Mouse (Mus musculus) left cerebral cortex, postnatal 36 days (tissue): Measurements from ENCODE around the gene Sos1. TPM values are rescaled to one million over a fixed set of nuclear protein-coding genes. Genes with fewer than 3 reads are reported as not detected.
"Not testable (repeated sequence)": the region's sequence is repeated elsewhere in the genome, so short reads cannot be mapped to it uniquely, and the experiment has no call there.

ENCODE experiments used
- DNase-seq, 2 experiments: peaks; one replicate each; pipeline ENCODE4 v3.0.0; 2021 to 2022; ENCODE audit warnings: low spot score in 2 of 2, mixed read lengths in 1 of 2
- intact Hi-C: fragments of 180-260 bp; cut with DNase I; formaldehyde crosslinking; loops from one replicate; pipeline ENCODE4 v1.15.1; 2025
- total RNA-seq, 2 experiments: library from RNA; stranded (reverse); gene quantifications; 2 replicates each; pipeline ENCODE4 v1.2.3; 2021

Sos1 gene
- total RNA-seq, 2 experiments from 2014 or later = 29.8 to 33.6 TPM

DNA sequence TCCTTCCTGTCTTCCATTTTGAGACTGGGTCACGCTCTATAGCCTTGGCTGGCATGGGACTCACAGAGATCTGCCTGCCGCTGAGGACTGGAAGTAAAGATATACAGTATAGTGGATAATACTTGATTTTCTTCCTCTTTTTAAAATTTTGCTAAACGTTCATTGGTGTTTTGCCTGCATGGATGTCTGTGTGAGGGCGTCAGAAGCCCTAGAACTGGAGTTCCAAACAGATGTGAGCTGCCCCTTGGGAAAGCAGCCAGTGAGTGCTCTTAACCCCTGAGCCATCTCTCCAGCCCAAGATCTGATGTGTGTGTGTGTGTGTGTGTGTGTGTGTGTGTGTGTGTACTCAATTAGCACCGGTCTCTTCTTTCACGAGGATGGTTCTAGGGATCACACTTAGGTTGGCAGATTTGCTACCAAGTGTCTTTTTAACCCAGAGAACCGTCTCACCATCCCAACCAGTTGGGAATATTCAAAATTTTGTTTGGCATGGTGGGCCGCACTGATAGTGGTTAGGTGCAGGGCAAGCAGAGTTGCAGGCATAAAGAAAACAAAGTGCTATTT, 16.4 kb upstream of the Sos1 start:
- intact Hi-C loops = no loop called here
- DNase-seq = no peak

DNA sequence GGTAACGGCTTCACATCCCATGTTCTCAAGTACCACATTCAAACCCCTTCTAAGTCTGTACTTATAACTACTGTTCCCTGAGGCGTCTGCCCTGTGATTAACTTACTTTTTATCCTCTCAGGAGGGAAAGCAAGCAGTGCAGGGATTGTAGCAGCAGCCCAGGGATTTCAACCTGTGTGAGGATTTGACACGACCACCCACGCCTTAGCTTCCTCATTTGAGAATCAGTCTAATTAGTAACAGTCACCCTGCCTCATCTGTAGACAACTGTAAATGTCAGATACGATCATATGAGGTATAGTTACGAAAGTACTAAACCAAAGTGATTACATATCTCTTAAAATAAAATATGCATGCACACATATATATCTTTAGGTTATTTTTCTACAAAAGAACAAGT, 15.9 kb upstream of the Sos1 start:
- intact Hi-C loops = no loop called here
- no peak for DNase-seq

DNA sequence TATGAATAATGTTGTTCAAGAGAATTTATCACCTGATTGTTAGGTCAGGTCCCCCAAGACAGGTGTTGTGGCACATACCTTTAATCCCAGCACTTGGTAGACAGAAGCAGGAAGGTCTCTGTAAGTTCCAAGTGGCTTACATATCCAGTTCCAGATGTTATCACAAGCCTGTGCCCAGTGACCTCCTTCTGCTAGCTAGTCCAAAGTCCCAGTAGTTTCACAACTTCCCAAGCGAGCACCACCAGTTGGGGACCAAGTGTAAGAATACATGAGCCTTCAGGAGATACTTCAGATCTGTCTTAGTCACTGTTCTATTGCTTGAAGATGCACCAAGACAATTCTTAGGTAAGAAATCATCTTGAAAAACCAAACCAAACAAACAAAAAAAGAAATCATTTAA, 13.6 kb upstream of the Sos1 start:
- DNase-seq = no peak
- intact Hi-C loops = no loop called here

DNA sequence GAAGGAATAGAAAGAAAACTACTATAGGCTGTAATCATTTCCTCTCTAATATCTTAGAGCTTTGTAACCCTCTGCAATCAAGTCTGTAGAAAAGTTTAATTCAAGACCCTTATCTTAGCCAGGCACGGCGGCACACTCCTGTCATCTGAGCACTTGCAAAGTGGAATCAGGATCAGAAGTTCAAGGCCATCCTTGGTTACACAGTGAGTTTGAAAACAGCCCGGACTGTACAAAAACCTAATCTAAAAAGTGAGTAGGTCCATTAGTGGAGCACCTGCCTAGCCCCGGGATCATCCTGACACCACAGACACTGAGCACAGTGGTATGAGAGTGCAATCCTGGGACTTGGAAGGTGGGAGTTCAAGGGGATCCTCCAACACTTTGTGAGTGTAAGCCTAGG, 12.6 kb upstream of the Sos1 start:
- no peak for DNase-seq
- intact Hi-C loops = no loop called here

DNA sequence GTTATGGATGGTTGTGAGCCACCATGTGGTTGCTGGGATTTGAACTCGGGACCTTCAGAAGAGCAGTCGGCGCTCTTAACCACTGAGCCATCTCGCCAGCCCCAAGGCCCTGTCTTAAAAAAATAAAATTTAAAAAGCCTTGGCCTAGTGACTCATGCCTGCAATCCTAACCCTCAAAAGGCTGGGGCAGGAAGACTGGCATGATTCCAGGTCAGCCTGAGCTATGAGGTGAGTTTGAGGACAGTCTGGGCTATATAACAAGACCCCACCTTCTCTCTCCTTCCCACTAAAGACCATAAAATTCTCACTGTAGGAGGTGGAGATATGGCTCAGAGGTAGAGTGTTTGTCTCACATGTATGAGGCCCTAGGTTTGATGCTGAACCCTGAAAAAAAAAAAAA, 12.0 kb upstream of the Sos1 start:
- intact Hi-C loops = no loop called here

DNA sequence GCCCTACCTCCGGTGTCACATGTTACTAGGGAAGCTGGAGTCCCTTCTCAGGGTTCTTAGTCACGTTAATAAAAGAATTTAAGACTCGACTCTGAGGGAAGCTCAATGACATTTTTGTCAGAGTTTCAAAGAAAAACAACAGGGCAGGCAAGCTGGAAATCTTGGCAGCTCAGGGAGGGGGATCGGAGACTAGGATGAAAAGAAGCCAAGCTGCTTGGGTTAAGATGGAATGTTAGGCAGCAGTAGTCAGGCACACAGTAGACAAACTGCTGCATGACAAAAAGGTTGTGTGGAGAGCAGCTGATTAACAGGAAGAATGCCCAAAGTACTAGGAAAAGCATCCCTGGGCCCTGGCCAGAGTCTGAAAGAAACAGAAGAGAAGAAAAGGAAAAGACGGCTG, 9.9 kb upstream of the Sos1 start:
- no peak for DNase-seq
- intact Hi-C loops = no loop called here

More for the DNA sequence above, 12.0 kb upstream of the Sos1 start:
- no peak for DNase-seq

DNA sequence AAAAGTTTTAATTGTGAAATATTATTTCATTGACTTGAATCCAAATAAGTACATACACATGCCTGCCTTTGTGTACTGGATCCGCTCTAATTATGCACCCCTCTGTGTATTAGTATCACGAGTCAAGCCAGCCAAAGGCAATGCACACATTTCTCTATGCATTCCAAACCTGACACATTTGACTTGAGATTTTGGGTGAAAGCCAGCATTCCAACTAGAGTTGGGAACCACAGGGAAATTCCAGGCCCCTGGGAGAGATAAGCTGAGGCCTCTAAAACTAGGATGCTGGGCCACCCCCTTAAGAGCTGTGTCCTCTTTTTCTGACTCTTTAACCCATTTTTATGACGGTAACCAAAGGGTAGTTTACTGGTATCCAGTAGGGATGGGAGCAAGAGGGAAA, 8.7 kb upstream of the Sos1 start:
- no peak for DNase-seq
- intact Hi-C loops = no loop called here

DNA sequence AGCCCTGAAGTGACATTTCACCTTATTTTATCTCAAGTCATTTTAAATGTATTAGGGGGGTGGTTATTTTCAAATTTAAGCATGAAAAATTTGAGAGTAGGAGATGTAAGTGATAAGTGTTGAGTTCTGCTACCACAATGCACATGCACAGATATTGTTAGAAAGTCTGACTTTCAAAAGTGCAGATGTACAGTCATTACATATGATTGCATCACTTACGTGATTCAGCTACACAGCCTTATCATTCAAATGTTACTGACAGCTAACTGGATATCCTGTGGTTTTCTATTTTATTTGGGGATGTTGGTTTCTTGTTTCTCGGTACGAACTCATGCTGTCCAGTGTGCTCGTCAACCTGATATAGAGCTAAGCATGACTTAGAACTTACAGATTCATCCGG, 4.9 kb upstream of the Sos1 start:
- intact Hi-C loops = no loop called here

DNA sequence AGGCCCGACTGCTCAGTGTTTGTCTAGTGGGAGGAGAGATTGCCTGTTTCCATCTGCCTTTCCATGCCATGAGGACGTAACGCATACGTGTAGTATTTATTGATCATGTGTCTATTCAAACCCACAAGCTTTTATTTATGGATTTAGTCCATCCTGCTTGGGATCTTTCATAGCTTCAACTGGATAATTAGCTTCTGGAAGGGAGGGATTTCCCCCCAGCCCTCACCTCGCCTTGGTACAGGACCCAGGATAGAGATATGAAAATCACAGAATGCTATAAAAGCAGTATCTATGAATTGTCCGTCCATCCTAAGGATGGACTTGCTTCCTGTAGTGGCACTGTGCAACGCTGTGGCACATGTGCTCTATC, 587 bp upstream of the Sos1 start:
- intact Hi-C loops = no loop called here
- DNase-seq = no peak

More for the DNA sequence above, 4.9 kb upstream of the Sos1 start:
- no peak for DNase-seq

DNA sequence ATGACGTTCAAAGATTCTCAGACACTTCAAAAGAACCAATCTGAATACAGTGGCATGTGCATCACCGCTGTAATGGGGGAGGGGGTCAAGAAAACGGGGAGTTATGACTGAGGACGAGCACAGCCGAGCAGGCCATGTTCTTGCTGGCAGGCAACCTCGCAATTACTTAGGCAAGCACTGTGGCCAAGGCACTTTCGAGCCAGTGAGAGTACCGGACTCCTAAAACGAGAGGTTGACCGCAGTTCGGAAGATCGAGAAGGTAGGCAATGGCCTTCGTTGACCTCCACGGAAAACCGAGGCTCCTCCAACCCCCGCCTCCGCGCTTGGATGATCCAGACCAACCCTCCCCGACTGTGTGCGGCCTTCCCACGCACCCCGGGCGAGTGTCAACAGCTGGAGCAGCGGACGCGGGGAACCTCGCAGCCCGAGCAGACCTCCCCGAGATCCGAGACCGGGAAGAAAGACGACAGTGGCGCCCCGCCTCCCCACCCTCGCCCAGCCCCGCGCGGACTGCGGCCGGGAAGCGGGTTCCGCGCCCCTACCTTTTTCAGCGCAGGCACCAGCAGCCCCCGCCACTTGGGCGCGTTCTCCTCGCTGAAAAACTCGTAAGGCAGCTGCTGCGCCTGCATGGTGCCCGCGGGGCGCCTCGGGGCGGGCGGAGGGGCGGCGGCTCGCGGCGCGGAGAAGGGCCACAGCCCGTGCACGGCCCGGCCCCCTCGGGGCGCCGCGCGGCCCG, 790 bp downstream of the Sos1 start:
- intact Hi-C loops = loop anchor here (1.0 kb wide), 1 partner anchor 74 kb away; no protein-coding TSS in a partner anchor
- DNase-seq = peak; percentile 57 to 69

DNA sequence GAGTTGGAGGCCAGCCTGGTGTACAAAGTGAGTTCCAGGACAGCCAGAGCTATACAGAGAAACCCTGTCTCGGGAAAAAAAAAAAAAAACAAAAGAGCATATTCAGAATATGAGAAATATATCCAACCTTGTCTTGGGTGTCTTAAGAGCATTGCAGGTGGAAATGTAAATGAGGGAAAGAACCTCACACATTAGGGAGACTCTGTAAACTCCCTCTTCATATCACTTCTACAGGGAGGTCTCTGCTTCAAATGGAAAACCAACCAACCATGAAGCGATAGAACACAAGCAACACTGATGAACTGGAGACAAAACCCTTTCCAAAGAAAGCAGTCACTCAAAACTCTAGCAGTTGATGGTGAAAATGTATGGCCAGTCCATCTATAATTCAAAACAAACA, 2.6 kb downstream of the Sos1 start:
- DNase-seq = no peak
- intact Hi-C loops = no loop called here

DNA sequence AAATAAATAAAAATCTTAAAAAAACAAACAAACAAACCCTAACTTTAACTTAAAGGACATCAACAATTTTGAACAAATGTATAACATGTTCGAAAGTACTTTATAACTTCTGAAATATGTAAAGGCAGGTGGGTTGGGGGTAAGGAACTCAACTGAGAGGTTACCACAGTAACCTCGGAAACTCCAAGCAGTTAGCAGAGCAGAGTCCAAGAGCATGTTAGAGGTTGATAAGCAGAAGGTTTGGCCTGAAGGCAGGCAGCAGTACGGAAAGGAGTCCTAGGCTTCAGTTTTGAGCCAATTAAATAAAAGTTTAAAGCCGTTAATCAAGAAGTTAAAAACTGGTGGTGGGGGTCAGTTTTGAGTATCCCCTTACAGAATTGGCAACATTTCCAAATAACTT, 3.8 kb downstream of the Sos1 start:
- intact Hi-C loops = no loop called here
- no peak for DNase-seq

DNA sequence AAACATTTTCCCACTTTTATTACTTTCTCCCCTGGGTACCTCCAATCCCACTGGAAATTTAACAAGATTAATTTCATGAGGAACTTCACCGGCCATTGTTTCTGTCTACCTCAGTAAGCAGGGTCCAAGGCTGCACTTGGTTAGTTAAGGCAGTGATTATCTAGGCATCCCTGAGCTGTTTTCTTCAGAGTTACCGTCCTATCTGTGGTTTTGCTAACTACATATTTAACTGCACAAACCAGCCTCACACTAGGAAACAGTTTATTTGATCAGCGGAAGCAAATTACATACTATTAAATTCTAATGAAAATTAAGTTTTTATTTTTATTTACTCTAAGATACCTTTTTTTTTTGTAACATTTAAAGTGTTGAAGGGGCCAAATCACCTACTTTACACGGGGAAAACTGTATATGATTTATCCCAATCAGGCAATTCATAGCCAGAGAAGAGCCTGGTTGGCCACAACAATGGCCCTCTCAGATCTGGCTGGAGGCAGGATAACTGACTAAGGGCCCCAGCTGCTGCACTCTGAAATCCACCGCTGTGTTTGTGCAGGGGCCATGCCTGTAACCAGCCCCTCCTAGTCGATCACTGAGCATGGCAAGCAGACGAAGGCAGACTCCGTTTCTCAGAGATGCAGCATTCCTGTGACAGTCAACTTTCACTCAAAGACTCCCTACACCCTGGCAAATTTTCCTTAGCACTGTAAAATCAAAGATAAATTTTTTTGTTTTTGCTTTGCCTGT, 9.0 kb downstream of the Sos1 start:
- intact Hi-C loops = no loop called here
- no peak for DNase-seq

DNA sequence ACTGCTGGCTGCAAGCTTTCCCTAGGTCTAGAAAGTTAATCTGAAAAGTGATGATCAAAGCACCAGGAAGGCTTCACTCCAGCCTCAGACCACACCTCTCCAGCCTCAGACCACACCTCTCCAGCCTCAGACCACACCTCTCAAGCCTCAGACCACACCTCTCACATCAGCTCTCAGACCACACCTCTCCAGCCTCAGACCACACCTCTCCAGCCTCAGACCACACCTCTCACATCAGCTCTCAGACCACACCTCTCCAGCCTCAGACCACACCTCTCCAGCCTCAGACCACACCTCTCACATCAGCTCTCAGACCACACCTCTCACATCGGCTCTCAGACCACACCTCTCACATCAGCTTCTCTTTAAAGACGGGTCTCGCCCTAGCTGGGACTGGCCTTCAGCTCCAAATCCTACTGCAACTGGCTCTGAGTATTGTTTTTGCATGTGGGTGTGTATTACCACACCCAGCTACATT, 11.8 kb downstream of the Sos1 start:
- intact Hi-C loops, DNase-seq: not testable (repeated sequence)

DNA sequence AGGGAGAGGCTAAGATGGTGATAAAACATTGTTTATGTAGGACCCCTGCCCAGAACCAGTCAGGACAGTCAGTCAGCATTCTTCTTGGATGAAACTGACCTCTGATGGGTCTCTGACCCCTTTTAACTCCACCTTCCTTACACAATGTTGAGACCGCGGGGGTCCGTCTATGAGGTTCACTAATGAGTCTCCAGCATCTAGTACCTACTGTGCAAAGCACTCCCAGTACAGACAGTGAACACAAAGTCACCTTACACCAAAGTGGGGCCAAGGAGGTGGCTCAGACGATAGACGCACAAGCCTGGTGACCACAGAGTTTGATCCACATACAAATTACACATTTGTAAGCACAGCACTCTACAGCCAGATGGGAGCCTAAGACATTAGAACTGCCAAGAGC, 20.0 kb downstream of the Sos1 start:
- intact Hi-C loops = no loop called here
- DNase-seq = no peak

DNA sequence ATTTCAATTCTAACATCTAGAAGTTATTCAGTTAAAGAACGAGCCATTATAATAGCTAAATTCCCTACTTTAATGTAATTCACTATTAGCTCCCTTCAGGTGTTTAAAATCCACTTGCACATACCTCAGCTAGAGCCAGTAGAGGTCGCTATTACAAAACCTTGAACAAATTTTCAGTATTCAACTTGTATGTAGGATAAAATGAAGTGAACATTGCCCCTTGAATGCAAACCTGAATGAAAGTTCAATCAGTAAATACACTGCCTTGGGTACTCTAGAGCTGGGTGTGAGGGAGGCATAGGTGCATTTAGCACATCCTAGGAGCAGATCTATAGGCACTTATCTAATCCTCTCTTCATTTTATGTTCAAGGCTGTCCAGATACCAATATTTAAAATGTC, 24.6 kb downstream of the Sos1 start:
- no peak for DNase-seq
- intact Hi-C loops = loop anchor here (2.0 kb wide), 1 partner anchor 103 kb away; no protein-coding TSS in a partner anchor

DNA sequence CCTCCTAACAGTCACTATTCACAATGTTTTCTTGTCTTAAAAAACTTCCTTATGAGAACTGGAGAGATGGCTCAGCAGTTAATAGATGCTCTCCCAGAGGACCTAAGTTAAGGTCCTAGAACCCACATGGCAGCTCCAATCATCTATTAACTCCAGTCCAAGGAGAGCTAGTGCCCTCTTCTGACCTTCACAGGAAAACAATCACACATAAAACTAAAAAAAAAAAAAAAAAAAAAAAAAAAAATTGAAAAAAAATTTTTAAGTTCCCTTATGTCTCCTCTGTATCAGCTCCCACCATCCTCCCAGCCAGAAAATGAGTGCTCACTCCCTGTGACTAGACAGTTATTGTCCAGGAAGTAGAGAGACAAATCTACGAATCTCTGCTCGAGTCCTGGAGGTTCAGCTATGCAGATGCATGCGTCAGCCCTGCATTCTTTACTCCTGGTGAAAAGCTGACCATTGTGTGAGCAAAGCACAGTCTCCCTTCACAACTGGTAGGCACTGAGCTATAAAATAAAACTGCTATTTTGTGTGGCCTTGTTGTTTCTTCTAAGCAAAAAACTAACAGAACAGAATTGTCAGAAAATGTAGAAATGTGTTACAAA, 29.7 kb downstream of the Sos1 start:
- no peak for DNase-seq
- intact Hi-C loops = no loop called here

DNA sequence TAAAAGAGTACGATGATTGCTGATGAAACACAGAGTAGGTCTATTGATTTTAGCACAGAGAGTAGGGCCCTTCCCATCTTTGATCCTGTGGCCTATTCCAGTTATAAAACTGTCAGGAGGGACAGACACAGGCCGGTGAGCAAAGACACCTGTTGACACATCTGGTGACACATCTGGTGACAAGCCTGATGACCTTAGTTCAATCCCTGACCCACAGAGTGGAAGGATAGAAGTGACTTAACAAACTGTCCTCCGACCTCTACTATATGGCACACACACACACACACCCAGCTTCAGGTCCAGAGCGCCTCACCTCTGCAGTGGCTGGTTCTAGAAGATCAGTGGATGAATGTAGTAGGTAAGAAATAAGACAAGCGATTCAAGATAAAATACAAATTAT, 33.8 kb downstream of the Sos1 start:
- intact Hi-C loops = no loop called here
- no peak for DNase-seq

DNA sequence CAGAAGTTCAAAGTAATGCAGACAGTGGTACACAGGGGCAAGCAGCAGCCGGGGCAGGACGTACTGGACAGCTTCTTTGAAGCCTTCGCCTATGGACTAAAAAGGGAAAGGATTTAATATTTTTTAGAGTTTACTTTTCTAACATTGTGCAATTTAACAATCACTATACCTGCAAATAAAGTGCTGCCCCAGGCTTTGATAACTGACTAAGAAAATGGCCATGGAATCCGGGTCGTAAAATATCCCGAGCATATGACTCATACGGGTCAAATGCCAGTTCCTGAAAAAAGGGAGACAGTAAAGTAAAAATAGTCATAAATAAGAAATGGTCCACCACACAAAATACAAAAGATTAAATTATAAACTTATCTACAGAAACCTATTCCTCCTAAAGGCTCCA, 34.8 kb downstream of the Sos1 start:
- intact Hi-C loops = no loop called here
- DNase-seq = no peak

DNA sequence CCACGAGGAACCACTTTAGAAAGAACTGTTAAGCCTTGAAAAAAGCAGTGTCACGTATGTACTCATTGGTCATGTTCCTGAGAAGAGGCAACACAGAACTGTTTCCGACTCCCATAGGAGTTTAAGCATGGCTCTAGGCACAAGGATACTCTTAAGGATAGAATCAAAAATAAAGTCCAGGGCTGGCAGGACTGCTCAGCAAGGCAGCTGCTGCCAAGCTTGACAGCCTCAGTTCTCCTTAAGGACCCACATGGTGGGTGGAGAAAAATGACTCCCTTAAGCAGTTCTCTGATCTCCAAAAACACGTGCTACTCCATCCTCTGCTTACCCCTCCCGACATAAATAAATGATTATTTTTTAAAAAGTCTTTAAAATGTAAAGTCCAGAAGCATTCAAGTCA, 44.6 kb downstream of the Sos1 start:
- intact Hi-C loops = no loop called here
- no peak for DNase-seq
